Mouse (Mus musculus): ENCODE data around the gene Snx10. TPM values are rescaled to one million over a fixed set of nuclear protein-coding genes. Genes with fewer than 3 reads are reported as not detected.
A peak's percentile ranks its signal among the peaks of the same experiment; 100 is the strongest.

The Snx10 gene
- total RNA-seq, 2 experiments from 2014 or later: 7.8 to 12.0 TPM

- no peak for DNase-seq
Measured at GRCm38 (mm10) chr6:51533467-51534200, 9.9 kb downstream of the Snx10 start.

- DNase-seq: no peak
Measured at GRCm38 (mm10) chr6:51535571-51535970, 11.9 kb downstream of the Snx10 start.

GRCm38 (mm10) chr6:51540525-51540924 lies 16.8 kb downstream of the Snx10 start:
- DNase-seq: no peak

GRCm38 (mm10) chr6:51541422-51541821 lies 17.7 kb downstream of the Snx10 start:
- no peak for DNase-seq

- DNase-seq: no peak
Measured at GRCm38 (mm10) chr6:51542147-51542546, 18.4 kb downstream of the Snx10 start.

- no peak for DNase-seq
Measured at GRCm38 (mm10) chr6:51543639-51544117, 20.0 kb downstream of the Snx10 start.

- DNase-seq: no peak
Measured at GRCm38 (mm10) chr6:51544118-51544681, 20.5 kb downstream of the Snx10 start.

GRCm38 (mm10) chr6:51545219-51545859 lies 21.6 kb downstream of the Snx10 start:
- DNase-seq: peak; percentile 9

GRCm38 (mm10) chr6:51546085-51546484 lies 22.4 kb downstream of the Snx10 start:
- DNase-seq: no peak

- DNase-seq: no peak
Measured at GRCm38 (mm10) chr6:51548757-51549156, 25.1 kb downstream of the Snx10 start.

GRCm38 (mm10) chr6:51551267-51551802 lies 27.6 kb downstream of the Snx10 start:
- DNase-seq: no peak

- no peak for DNase-seq
Measured at GRCm38 (mm10) chr6:51556562-51556961, 32.9 kb downstream of the Snx10 start.

GRCm38 (mm10) chr6:51558311-51558710 lies 34.6 kb downstream of the Snx10 start:
- no peak for DNase-seq

GRCm38 (mm10) chr6:51566771-51567680 lies 43.3 kb downstream of the Snx10 start:
- no peak for DNase-seq

GRCm38 (mm10) chr6:51569086-51569485 lies 45.4 kb downstream of the Snx10 start:
- no peak for DNase-seq

- no peak for DNase-seq
Measured at GRCm38 (mm10) chr6:51573136-51573535, 49.4 kb downstream of the Snx10 start.

- no peak for DNase-seq
Measured at GRCm38 (mm10) chr6:51574132-51574531, 50.4 kb downstream of the Snx10 start.

GRCm38 (mm10) chr6:51578415-51578814 lies 54.7 kb downstream of the Snx10 start:
- no peak for DNase-seq

GRCm38 (mm10) chr6:51580040-51580680 lies 56.5 kb downstream of the Snx10 start:
- DNase-seq: peak; percentile 88

- DNase-seq: no peak
Measured at GRCm38 (mm10) chr6:51581418-51581817, 57.7 kb downstream of the Snx10 start.

- no peak for DNase-seq
Measured at GRCm38 (mm10) chr6:51582051-51582450, 58.4 kb downstream of the Snx10 start.
